Mouse (Mus musculus): Measurements from ENCODE around the gene Vps52. TPM values are rescaled to one million over a fixed set of nuclear protein-coding genes. Genes with fewer than 3 reads are reported as not detected.

The Vps52 gene
- polyA plus RNA-seq, 1 experiment from 2014 or later: 40.8 TPM

DNA sequence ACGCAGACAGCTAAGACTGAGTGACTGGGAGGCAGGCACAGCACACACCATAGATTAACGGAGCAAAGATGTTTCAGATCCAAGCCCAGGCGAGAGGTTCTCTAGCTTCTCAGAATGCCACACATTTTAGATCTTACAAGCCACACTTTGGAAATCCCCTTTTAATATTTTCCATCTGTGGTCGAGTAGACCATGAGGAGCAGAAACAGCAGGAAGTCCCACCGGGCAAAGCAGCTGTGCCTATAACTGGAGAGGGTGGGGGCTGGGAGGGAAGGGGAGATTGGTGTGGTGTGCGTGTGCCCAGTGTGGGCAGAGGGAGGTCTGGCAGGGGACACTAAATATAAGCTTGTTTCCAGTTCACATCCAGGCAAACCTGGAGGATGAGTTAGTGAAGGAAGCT lies 1.9 kb downstream of the Vps52 start:
- peaks cover 23% of the 10 kb centered on the region for H3K4me1 ChIP-seq (ENCODE audit: control insufficient read depth, insufficient read depth, low read length)
- H3K36me3 ChIP-seq (ENCODE audit: control insufficient read depth, insufficient read depth, low read length): peaks cover 49% of the 10 kb centered on the region
- no peak overlapping the region for H3K9ac ChIP-seq (ENCODE audit: low read depth, low read length)
- WGBS: 89% methylated on average over 6 of the region's 6 CpGs
- H3K27ac ChIP-seq (ENCODE audit: low read depth, low read length): no peak overlapping the region
- no peak overlapping the region for H3K4me3 ChIP-seq (ENCODE audit: low read length)
- H3K27me3 ChIP-seq (ENCODE audit: control insufficient read depth, insufficient read depth, low read length): no peaks in the 10 kb centered on the region
- H3K9me3 ChIP-seq (ENCODE audit: control insufficient read depth, low read length): no peaks in the 10 kb centered on the region
- no peak overlapping the region for H3K4me2 ChIP-seq (replicated peaks; ENCODE audit: low read depth, low read length)
- no peak for ATAC-seq (ENCODE audit: low FRiP score, low TSS enrichment)

DNA sequence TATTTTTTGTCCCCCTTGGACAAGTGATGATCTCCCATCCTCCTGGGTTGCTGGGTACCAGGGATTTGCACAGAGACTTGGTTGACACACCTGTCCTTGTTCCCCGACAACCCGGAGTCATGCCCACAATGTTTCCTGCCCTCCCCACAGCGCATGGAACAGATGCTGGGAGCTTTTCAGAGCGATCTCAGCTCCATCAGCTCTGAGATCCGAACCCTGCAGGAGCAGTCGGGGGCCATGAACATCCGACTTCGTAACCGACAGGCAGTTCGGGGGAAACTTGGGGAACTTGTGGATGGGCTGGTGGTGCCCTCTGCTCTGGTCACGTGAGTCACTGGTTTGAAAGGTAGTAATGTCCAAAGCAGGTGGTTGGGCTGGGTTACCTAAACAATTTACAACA lies 2.8 kb downstream of the Vps52 start:
- no peak overlapping the region for H3K4me2 ChIP-seq (replicated peaks; ENCODE audit: low read depth, low read length)
- H3K36me3 ChIP-seq (ENCODE audit: control insufficient read depth, insufficient read depth, low read length): peaks cover 49% of the 10 kb centered on the region
- H3K27ac ChIP-seq (ENCODE audit: low read depth, low read length): no peak overlapping the region
- H3K9ac ChIP-seq (ENCODE audit: low read depth, low read length): no peak overlapping the region
- H3K27me3 ChIP-seq (ENCODE audit: control insufficient read depth, insufficient read depth, low read length): no peaks in the 10 kb centered on the region
- 96% methylated on average over 11 of the region's 11 CpGs for WGBS
- H3K4me3 ChIP-seq (ENCODE audit: low read length): no peak overlapping the region
- no peaks in the 10 kb centered on the region for H3K9me3 ChIP-seq (ENCODE audit: control insufficient read depth, low read length)
- ATAC-seq (ENCODE audit: low FRiP score, low TSS enrichment): no peak
- H3K4me1 ChIP-seq (ENCODE audit: control insufficient read depth, insufficient read depth, low read length): peaks cover 13% of the 10 kb centered on the region

DNA sequence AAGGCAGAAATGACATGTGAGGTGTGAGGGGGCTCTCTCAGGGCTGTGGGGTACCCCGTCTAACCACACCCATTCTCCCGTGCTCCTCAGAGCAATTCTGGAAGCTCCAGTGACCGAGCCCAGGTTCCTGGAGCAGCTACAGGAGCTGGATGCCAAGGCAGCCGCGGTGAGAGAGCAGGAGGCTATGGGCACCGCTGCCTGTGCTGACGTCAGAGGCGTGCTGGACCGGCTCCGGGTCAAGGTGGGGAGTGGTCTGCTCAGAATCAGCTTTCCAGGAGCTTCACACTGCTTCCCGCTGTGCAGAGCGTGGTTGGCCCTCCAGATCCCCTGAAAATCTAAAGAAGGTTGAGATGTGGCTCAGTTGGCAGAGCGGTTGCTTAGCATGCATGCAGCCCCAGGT lies 3.5 kb downstream of the Vps52 start:
- no peak overlapping the region for H3K4me2 ChIP-seq (replicated peaks; ENCODE audit: low read depth, low read length)
- H3K27me3 ChIP-seq (ENCODE audit: control insufficient read depth, insufficient read depth, low read length): no peaks in the 10 kb centered on the region
- no peak for ATAC-seq (ENCODE audit: low FRiP score, low TSS enrichment)
- 97% methylated on average over 13 of the region's 13 CpGs for WGBS
- H3K36me3 ChIP-seq (ENCODE audit: control insufficient read depth, insufficient read depth, low read length): peaks cover 46% of the 10 kb centered on the region
- H3K4me3 ChIP-seq (ENCODE audit: low read length): no peak overlapping the region
- H3K27ac ChIP-seq (ENCODE audit: low read depth, low read length): no peak overlapping the region
- no peak overlapping the region for H3K9ac ChIP-seq (ENCODE audit: low read depth, low read length)
- H3K4me1 ChIP-seq (ENCODE audit: control insufficient read depth, insufficient read depth, low read length): peaks cover 6% of the 10 kb centered on the region
- H3K9me3 ChIP-seq (ENCODE audit: control insufficient read depth, low read length): no peaks in the 10 kb centered on the region

DNA sequence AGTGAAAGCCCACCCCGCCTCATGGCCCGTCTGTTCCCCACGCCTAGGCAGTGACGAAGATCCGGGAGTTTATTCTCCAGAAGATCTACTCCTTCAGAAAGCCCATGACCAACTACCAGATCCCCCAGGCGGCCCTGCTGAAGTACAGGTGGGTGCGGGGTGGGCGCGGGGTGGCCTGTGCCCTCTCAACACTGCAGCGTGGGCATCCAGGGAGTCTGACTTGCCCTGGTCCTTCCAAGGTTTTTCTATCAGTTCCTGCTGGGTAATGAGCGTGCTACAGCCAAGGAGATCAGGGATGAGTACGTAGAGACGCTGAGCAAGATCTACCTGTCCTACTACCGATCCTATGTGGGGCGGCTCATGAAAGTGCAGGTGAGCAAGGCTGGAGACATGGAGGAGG lies 4.3 kb downstream of the Vps52 start:
- WGBS: 92% methylated on average over 15 of the region's 15 CpGs
- no peaks in the 10 kb centered on the region for H3K27me3 ChIP-seq (ENCODE audit: control insufficient read depth, insufficient read depth, low read length)
- peaks cover 4% of the 10 kb centered on the region; the same call in 1 of the 2 replicates for H3K4me1 ChIP-seq (ENCODE audit: control insufficient read depth, insufficient read depth, low read length)
- H3K9ac ChIP-seq (ENCODE audit: low read depth, low read length): no peak overlapping the region
- H3K4me2 ChIP-seq (replicated peaks; ENCODE audit: low read depth, low read length): no peak overlapping the region
- no peaks in the 10 kb centered on the region for H3K9me3 ChIP-seq (ENCODE audit: control insufficient read depth, low read length)
- H3K36me3 ChIP-seq (ENCODE audit: control insufficient read depth, insufficient read depth, low read length): peaks cover 40% of the 10 kb centered on the region
- H3K4me3 ChIP-seq (ENCODE audit: low read length): no peak overlapping the region
- no peak for ATAC-seq (ENCODE audit: low FRiP score, low TSS enrichment)
- no peak overlapping the region for H3K27ac ChIP-seq (ENCODE audit: low read depth, low read length)

DNA sequence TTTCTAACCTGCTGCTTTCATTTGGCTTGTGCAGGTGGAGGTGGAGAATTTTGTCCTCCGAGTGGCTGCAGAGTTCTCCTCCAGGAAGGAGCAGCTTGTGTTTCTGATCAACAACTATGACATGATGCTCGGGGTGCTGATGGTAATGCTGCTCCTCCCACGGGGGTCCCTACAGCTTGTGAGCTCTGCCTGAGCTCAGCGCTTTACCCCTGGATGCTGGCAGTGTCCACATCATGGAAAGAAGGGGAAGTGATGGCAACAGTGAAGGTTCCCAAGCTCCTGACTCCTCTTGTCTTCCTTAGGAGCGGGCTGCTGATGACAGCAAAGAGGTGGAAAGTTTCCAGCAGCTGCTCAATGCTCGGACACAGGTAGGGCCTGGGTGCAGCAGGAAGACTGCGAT lies 7.3 kb downstream of the Vps52 start:
- Histone ChIP-seq H3K4me2 (replicated peaks; ENCODE audit: low read depth, low read length) (no peak overlapping the region), H3K4me1 (ENCODE audit: control insufficient read depth, insufficient read depth, low read length) (no peaks in the 10 kb centered on the region), H3K9ac (ENCODE audit: low read depth, low read length) (no peak overlapping the region), H3K27ac (ENCODE audit: low read depth, low read length) (no peak overlapping the region), H3K27me3 (ENCODE audit: control insufficient read depth, insufficient read depth, low read length) (no peaks in the 10 kb centered on the region), H3K36me3 (ENCODE audit: control insufficient read depth, insufficient read depth, low read length) (peaks cover 48% of the 10 kb centered on the region), H3K4me3 (ENCODE audit: low read length) (no peak overlapping the region), H3K9me3 (ENCODE audit: control insufficient read depth, low read length) (no peaks in the 10 kb centered on the region)
- no peak for ATAC-seq (ENCODE audit: low FRiP score, low TSS enrichment)
- WGBS: 92% methylated on average over 7 of the region's 7 CpGs

DNA sequence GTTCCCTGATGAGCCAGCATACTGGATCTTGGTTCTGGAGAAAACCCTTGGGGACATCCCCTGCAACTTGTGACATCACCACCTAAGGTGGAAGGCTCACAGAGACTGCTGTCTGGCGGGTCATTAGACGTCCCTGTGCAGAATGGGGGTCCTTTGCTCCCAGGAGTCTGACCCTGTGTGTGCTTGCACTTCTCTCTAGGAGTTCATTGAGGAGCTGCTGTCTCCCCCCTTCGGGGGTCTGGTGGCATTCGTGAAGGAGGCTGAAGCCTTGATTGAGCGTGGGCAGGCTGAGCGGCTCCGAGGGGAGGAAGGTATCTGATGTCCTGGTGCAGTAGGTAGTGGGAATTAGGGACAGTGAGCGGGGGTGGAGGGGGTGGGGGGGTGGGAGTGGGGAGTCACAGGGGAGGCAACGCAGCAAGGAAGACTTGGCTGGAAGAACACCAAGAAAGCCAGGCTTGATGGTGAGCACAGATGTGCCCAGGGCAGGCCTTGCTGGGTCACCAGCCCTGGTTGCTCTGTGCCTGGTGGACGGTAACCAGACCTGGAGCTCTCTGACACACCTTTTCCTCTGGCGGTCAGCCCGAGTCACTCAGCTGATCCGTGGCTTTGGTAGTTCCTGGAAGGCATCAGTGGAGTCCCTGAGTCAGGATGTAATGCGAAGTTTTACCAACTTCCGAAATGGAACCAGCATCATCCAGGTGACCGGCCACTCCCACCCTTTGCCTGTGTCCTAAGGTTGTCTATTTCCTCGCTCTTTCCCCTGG lies 9.7 kb downstream of the Vps52 start:
- Histone ChIP-seq H3K9me3 (ENCODE audit: control insufficient read depth, low read length) (0 out of 2 replicates have a peak, but pooled peaks cover under 1% of the 10 kb centered on the region), H3K36me3 (ENCODE audit: control insufficient read depth, insufficient read depth, low read length) (peaks cover 36% of the 10 kb centered on the region), H3K4me3 (ENCODE audit: low read length) (no peak overlapping the region), H3K27ac (ENCODE audit: low read depth, low read length) (no peak overlapping the region), H3K4me2 (replicated peaks; ENCODE audit: low read depth, low read length) (no peak overlapping the region), H3K9ac (ENCODE audit: low read depth, low read length) (no peak overlapping the region), H3K4me1 (ENCODE audit: control insufficient read depth, insufficient read depth, low read length) (no peaks in the 10 kb centered on the region), H3K27me3 (ENCODE audit: control insufficient read depth, insufficient read depth, low read length) (no peaks in the 10 kb centered on the region)
- 88% methylated on average over 17 of the region's 17 CpGs for WGBS
- ATAC-seq (ENCODE audit: low FRiP score, low TSS enrichment): no peak

DNA sequence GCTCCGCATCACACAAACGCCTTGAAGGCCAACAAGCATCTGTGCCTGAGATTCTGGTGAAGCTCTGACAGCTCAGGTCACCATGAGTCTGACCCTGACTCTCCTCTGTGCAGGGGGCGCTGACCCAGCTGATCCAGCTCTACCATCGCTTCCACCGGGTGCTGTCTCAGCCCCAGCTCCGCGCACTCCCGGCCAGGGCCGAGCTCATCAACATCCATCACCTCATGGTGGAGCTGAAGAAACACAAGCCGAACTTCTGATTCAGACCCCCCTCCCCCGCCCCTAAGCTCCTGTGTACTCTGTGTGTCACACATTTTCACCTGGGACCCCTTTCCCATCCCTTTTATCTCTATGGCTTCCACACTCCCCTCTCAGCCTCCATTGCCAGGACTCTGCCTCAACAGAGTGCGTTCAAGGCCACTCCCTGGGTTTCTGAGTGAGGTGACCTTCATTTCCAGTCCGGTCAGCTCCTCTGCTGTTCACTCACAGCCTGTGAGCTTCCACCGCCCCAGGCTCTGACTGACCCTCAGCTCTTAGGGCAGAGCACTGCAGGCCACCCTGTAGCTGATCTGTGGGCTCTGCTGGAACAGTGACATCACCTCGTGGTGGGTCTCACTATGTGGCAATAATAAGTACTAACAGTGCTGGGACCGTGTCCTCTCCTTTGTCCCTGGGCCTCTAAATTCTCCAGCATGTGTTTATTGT lies 10.4 kb downstream of the Vps52 start:
- WGBS: 85% methylated on average over 16 of the region's 16 CpGs
- no peak overlapping the region for H3K4me3 ChIP-seq (ENCODE audit: low read length)
- H3K4me1 ChIP-seq (ENCODE audit: control insufficient read depth, insufficient read depth, low read length): no peaks in the 10 kb centered on the region
- H3K9ac ChIP-seq (ENCODE audit: low read depth, low read length): no peak overlapping the region
- H3K4me2 ChIP-seq (replicated peaks; ENCODE audit: low read depth, low read length): no peak overlapping the region
- H3K27ac ChIP-seq (ENCODE audit: low read depth, low read length): no peak overlapping the region
- H3K9me3 ChIP-seq (ENCODE audit: control insufficient read depth, low read length): 0 out of 2 replicates have a peak, but pooled peaks cover 2% of the 10 kb centered on the region
- H3K27me3 ChIP-seq (ENCODE audit: control insufficient read depth, insufficient read depth, low read length): no peaks in the 10 kb centered on the region
- peaks cover 30% of the 10 kb centered on the region for H3K36me3 ChIP-seq (ENCODE audit: control insufficient read depth, insufficient read depth, low read length)
- ATAC-seq (ENCODE audit: low FRiP score, low TSS enrichment): no peak

DNA sequence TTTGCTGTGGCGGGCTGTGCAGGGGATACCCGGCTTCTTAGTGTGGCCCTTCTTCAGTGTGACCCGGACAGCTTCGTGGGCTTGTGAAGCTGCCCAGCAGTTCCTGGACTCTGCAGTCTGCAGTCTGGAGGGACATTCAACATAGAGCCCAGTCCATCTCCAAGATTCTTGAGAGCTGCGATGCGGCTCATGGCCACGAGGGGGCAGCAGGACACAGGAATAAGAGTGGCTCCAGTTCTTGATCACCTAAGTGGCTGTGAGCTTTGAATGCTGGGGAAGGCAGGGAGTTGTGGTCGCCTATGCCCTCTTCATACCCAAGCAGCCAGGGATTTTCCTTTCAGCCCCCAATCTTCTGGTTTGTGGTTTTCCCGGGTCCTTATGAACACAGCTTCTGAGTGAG lies 12.9 kb downstream of the Vps52 start:
- H3K4me2 ChIP-seq (replicated peaks; ENCODE audit: low read depth, low read length): no peak overlapping the region
- peak; percentile 61 for ATAC-seq (ENCODE audit: low FRiP score, low TSS enrichment)
- H3K27me3 ChIP-seq (ENCODE audit: control insufficient read depth, insufficient read depth, low read length): no peaks in the 10 kb centered on the region
- no peak overlapping the region for H3K9ac ChIP-seq (ENCODE audit: low read depth, low read length)
- no peak overlapping the region for H3K27ac ChIP-seq (ENCODE audit: low read depth, low read length)
- no peaks in the 10 kb centered on the region for H3K4me1 ChIP-seq (ENCODE audit: control insufficient read depth, insufficient read depth, low read length)
- H3K4me3 ChIP-seq (ENCODE audit: low read length): no peak overlapping the region
- 5% methylated on average over 9 of the region's 9 CpGs for WGBS
- H3K36me3 ChIP-seq (ENCODE audit: control insufficient read depth, insufficient read depth, low read length): peaks cover 12% of the 10 kb centered on the region; the same call in 1 of the 2 replicates
- H3K9me3 ChIP-seq (ENCODE audit: control insufficient read depth, low read length): 0 out of 2 replicates have a peak, but pooled peaks cover 2% of the 10 kb centered on the region

DNA sequence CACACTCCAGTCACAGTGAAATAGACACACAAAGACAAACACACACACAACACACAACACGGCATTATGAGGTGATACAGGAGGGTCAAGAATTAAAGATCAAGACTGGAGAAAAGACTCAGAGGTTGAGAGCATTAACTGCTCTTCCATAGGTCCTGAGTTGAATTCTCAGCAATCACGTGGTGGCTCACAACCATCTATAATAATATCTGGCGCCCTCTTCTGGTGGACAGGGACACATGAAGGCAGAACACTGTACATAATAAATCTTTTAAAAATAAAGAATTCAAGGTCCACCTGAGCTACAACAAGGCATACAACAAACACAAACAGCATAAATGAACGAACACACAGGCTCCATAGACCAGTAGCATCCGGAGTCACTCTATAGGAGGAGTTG lies 13.3 kb downstream of the Vps52 start:
- Histone ChIP-seq H3K4me1 (ENCODE audit: control insufficient read depth, insufficient read depth, low read length) (no peaks in the 10 kb centered on the region), H3K9me3 (ENCODE audit: control insufficient read depth, low read length) (0 out of 2 replicates have a peak, but pooled peaks cover 2% of the 10 kb centered on the region), H3K4me2 (replicated peaks; ENCODE audit: low read depth, low read length) (no peak overlapping the region), H3K9ac (ENCODE audit: low read depth, low read length) (no peak overlapping the region), H3K27ac (ENCODE audit: low read depth, low read length) (no peak overlapping the region), H3K36me3 (ENCODE audit: control insufficient read depth, insufficient read depth, low read length) (peaks cover 10% of the 10 kb centered on the region; the same call in 1 of the 2 replicates), H3K4me3 (ENCODE audit: low read length) (no peak overlapping the region), H3K27me3 (ENCODE audit: control insufficient read depth, insufficient read depth, low read length) (no peaks in the 10 kb centered on the region)
- peak; percentile 17; the same call in 1 of the 2 replicates for ATAC-seq (ENCODE audit: low FRiP score, low TSS enrichment)
- WGBS: 28% methylated on average over 5 of the region's 5 CpGs
